Mouse (Mus musculus) C2C12 (cell line): Measurements from ENCODE around the gene Flrt3.

Source experiments
- CEBPB ChIP-seq: IDR thresholded peaks from one replicate; pipeline ENCODE4 v1.6.1; 2011; ENCODE audit warnings: low read depth, mild to moderate bottlenecking, control low read depth, moderate library complexity
- CTCF ChIP-seq: IDR thresholded peaks from one replicate; pipeline ENCODE4 v1.5.1; 2011; ENCODE audit not compliant: control insufficient read depth, insufficient read depth, insufficient read length
- MYOD1 ChIP-seq: IDR thresholded peaks from one replicate; pipeline ENCODE4 v1.6.1; 2011; ENCODE audit warnings: low read depth; ENCODE audit not compliant: control insufficient read depth, insufficient read length
- MYOG ChIP-seq: IDR thresholded peaks from one replicate; pipeline ENCODE4 v1.6.1; 2011; ENCODE audit not compliant: control insufficient read depth, insufficient read length; ENCODE audit errors: extremely low read depth
- USF1 ChIP-seq: IDR thresholded peaks from one replicate; pipeline ENCODE4 v1.6.1; 2011; ENCODE audit warnings: low read depth, mild to moderate bottlenecking, control low read depth, moderate library complexity

GRCm38 (mm10) chr2:140670963-140671702, at the start of gene Flrt3:
- TF ChIP-seq CTCF, result no peak
- TF ChIP-seq MYOD1, result no peak
- no peak for TF ChIP-seq MYOG
- TF ChIP-seq CEBPB, result no peak
- no peak for TF ChIP-seq USF1
